Mouse (Mus musculus): ENCODE data around the gene Leng8. TPM values are rescaled to one million over a fixed set of nuclear protein-coding genes. Genes with fewer than 3 reads are reported as not detected.

Leng8 gene
- polyA plus RNA-seq, 1 experiment from 2014 or later = 23.4 TPM

GRCm38 (mm10) chr7:4134911-4135310 lies 1.9 kb upstream of the Leng8 start:
- WGBS (ENCODE audit: insufficient replicate concordance) = 64% methylated on average over 5 of the region's 5 CpGs
- peaks cover 15% of the 10 kb centered on the region for H3K4me1 ChIP-seq (ENCODE audit: control insufficient read depth, low read depth, low read length)
- no peak overlapping the region for H3K9ac ChIP-seq (ENCODE audit: low read depth, low read length)
- no peaks in the 10 kb centered on the region for H3K9me3 ChIP-seq (replicated peaks; ENCODE audit: control insufficient read depth, low read length)
- no peak overlapping the region for H3K27ac ChIP-seq (ENCODE audit: low read length)
- H3K4me3 ChIP-seq (ENCODE audit: low read depth, low read length) = no peak overlapping the region
- ATAC-seq (ENCODE audit: low read depth) = no peak
- no peak overlapping the region for H3K4me2 ChIP-seq (ENCODE audit: low read depth, low read length)
- H3K36me3 ChIP-seq (ENCODE audit: control insufficient read depth, insufficient read depth) = peaks cover 15% of the 10 kb centered on the region
- no peaks in the 10 kb centered on the region for H3K27me3 ChIP-seq (ENCODE audit: control insufficient read depth, insufficient read depth, low read depth, low read length)

GRCm38 (mm10) chr7:4136404-4136770 lies 452 bp upstream of the Leng8 start:
- Histone ChIP-seq H3K36me3 (ENCODE audit: control insufficient read depth, insufficient read depth) (peaks cover 30% of the 10 kb centered on the region), H3K4me1 (ENCODE audit: control insufficient read depth, low read depth, low read length) (peaks cover 15% of the 10 kb centered on the region), H3K27ac (ENCODE audit: low read length) (peak overlapping the region; percentile 96), H3K4me3 (ENCODE audit: low read depth, low read length) (peak overlapping the region; percentile 84), H3K4me2 (ENCODE audit: low read depth, low read length) (peak overlapping the region; percentile 90), H3K9ac (ENCODE audit: low read depth, low read length) (peak overlapping the region; percentile 83), H3K9me3 (replicated peaks; ENCODE audit: control insufficient read depth, low read length) (no peaks in the 10 kb centered on the region), H3K27me3 (ENCODE audit: control insufficient read depth, insufficient read depth, low read depth, low read length) (no peaks in the 10 kb centered on the region)
- peak; percentile 1; the same call in 1 of the 2 replicates for ATAC-seq (ENCODE audit: low read depth)
- 1% methylated on average over 16 of the region's 16 CpGs for WGBS (ENCODE audit: insufficient replicate concordance)

GRCm38 (mm10) chr7:4137746-4138145 lies 907 bp downstream of the Leng8 start:
- Histone ChIP-seq H3K9me3 (replicated peaks; ENCODE audit: control insufficient read depth, low read length) (no peaks in the 10 kb centered on the region), H3K4me1 (ENCODE audit: control insufficient read depth, low read depth, low read length) (peaks cover 15% of the 10 kb centered on the region), H3K4me2 (ENCODE audit: low read depth, low read length) (peak overlapping the region; percentile 89), H3K9ac (ENCODE audit: low read depth, low read length) (peak overlapping the region; percentile 95), H3K27ac (ENCODE audit: low read length) (peak overlapping the region; percentile 96), H3K4me3 (ENCODE audit: low read depth, low read length) (peak overlapping the region; percentile 84), H3K36me3 (ENCODE audit: control insufficient read depth, insufficient read depth) (peaks cover 44% of the 10 kb centered on the region), H3K27me3 (ENCODE audit: control insufficient read depth, insufficient read depth, low read depth, low read length) (no peaks in the 10 kb centered on the region)
- WGBS (ENCODE audit: insufficient replicate concordance) = 40% methylated on average over 3 of the region's 3 CpGs
- ATAC-seq (ENCODE audit: low read depth) = no peak

GRCm38 (mm10) chr7:4138181-4138580 lies 1.3 kb downstream of the Leng8 start:
- H3K36me3 ChIP-seq (ENCODE audit: control insufficient read depth, insufficient read depth) = peaks cover 48% of the 10 kb centered on the region
- no peaks in the 10 kb centered on the region for H3K9me3 ChIP-seq (replicated peaks; ENCODE audit: control insufficient read depth, low read length)
- H3K27me3 ChIP-seq (ENCODE audit: control insufficient read depth, insufficient read depth, low read depth, low read length) = no peaks in the 10 kb centered on the region
- H3K4me2 ChIP-seq (ENCODE audit: low read depth, low read length) = peak overlapping the region; percentile 89
- no peak for ATAC-seq (ENCODE audit: low read depth)
- H3K9ac ChIP-seq (ENCODE audit: low read depth, low read length) = peak overlapping the region; percentile 95; the same call in 1 of the 2 replicates
- H3K4me3 ChIP-seq (ENCODE audit: low read depth, low read length) = peak overlapping the region; percentile 84
- H3K27ac ChIP-seq (ENCODE audit: low read length) = no peak overlapping the region
- WGBS (ENCODE audit: insufficient replicate concordance) = 80% methylated on average over 2 of the region's 2 CpGs
- H3K4me1 ChIP-seq (ENCODE audit: control insufficient read depth, low read depth, low read length) = peaks cover 15% of the 10 kb centered on the region

GRCm38 (mm10) chr7:4138671-4139070 lies 1.8 kb downstream of the Leng8 start:
- H3K9me3 ChIP-seq (replicated peaks; ENCODE audit: control insufficient read depth, low read length) = no peaks in the 10 kb centered on the region
- H3K27me3 ChIP-seq (ENCODE audit: control insufficient read depth, insufficient read depth, low read depth, low read length) = no peaks in the 10 kb centered on the region
- no peak for ATAC-seq (ENCODE audit: low read depth)
- no peak overlapping the region for H3K9ac ChIP-seq (ENCODE audit: low read depth, low read length)
- H3K36me3 ChIP-seq (ENCODE audit: control insufficient read depth, insufficient read depth) = peaks cover 53% of the 10 kb centered on the region
- H3K4me3 ChIP-seq (ENCODE audit: low read depth, low read length) = no peak overlapping the region
- H3K27ac ChIP-seq (ENCODE audit: low read length) = no peak overlapping the region
- H3K4me2 ChIP-seq (ENCODE audit: low read depth, low read length) = no peak overlapping the region
- H3K4me1 ChIP-seq (ENCODE audit: control insufficient read depth, low read depth, low read length) = peaks cover 15% of the 10 kb centered on the region
- WGBS (ENCODE audit: insufficient replicate concordance) = 83% methylated on average over 7 of the region's 7 CpGs

- Histone ChIP-seq H3K9ac (ENCODE audit: low read depth, low read length) (no peak overlapping the region), H3K4me3 (ENCODE audit: low read depth, low read length) (no peak overlapping the region), H3K4me2 (ENCODE audit: low read depth, low read length) (no peak overlapping the region), H3K4me1 (ENCODE audit: control insufficient read depth, low read depth, low read length) (peaks cover 15% of the 10 kb centered on the region), H3K27me3 (ENCODE audit: control insufficient read depth, insufficient read depth, low read depth, low read length) (no peaks in the 10 kb centered on the region), H3K9me3 (replicated peaks; ENCODE audit: control insufficient read depth, low read length) (no peaks in the 10 kb centered on the region), H3K36me3 (ENCODE audit: control insufficient read depth, insufficient read depth) (peaks cover 60% of the 10 kb centered on the region), H3K27ac (ENCODE audit: low read length) (no peak overlapping the region)
- no peak for ATAC-seq (ENCODE audit: low read depth)
- 91% methylated on average over 5 of the region's 5 CpGs for WGBS (ENCODE audit: insufficient replicate concordance)
Observed at GRCm38 (mm10) chr7:4139391-4139790, 2.6 kb downstream of the Leng8 start.

- 84% methylated on average over 6 of the region's 6 CpGs for WGBS (ENCODE audit: insufficient replicate concordance)
- Histone ChIP-seq H3K4me2 (ENCODE audit: low read depth, low read length) (no peak overlapping the region), H3K27ac (ENCODE audit: low read length) (no peak overlapping the region), H3K4me3 (ENCODE audit: low read depth, low read length) (no peak overlapping the region), H3K36me3 (ENCODE audit: control insufficient read depth, insufficient read depth) (peaks cover 84% of the 10 kb centered on the region), H3K9ac (ENCODE audit: low read depth, low read length) (no peak overlapping the region), H3K4me1 (ENCODE audit: control insufficient read depth, low read depth, low read length) (peaks cover 15% of the 10 kb centered on the region), H3K9me3 (replicated peaks; ENCODE audit: control insufficient read depth, low read length) (no peaks in the 10 kb centered on the region), H3K27me3 (ENCODE audit: control insufficient read depth, insufficient read depth, low read depth, low read length) (no peaks in the 10 kb centered on the region)
- ATAC-seq (ENCODE audit: low read depth) = no peak
Observed at GRCm38 (mm10) chr7:4141648-4142325, 4.9 kb downstream of the Leng8 start.

GRCm38 (mm10) chr7:4142796-4143445 lies 6.1 kb downstream of the Leng8 start:
- no peak overlapping the region for H3K4me2 ChIP-seq (ENCODE audit: low read depth, low read length)
- no peak overlapping the region for H3K4me3 ChIP-seq (ENCODE audit: low read depth, low read length)
- H3K4me1 ChIP-seq (ENCODE audit: control insufficient read depth, low read depth, low read length) = peaks cover 19% of the 10 kb centered on the region
- no peak overlapping the region for H3K27ac ChIP-seq (ENCODE audit: low read length)
- 92% methylated on average over 10 of the region's 10 CpGs for WGBS (ENCODE audit: insufficient replicate concordance)
- no peaks in the 10 kb centered on the region for H3K9me3 ChIP-seq (replicated peaks; ENCODE audit: control insufficient read depth, low read length)
- H3K36me3 ChIP-seq (ENCODE audit: control insufficient read depth, insufficient read depth) = peaks cover 92% of the 10 kb centered on the region
- H3K27me3 ChIP-seq (ENCODE audit: control insufficient read depth, insufficient read depth, low read depth, low read length) = no peaks in the 10 kb centered on the region
- ATAC-seq (ENCODE audit: low read depth) = no peak
- no peak overlapping the region for H3K9ac ChIP-seq (ENCODE audit: low read depth, low read length)

GRCm38 (mm10) chr7:4143506-4143905 lies 6.7 kb downstream of the Leng8 start:
- Histone ChIP-seq H3K27me3 (ENCODE audit: control insufficient read depth, insufficient read depth, low read depth, low read length) (no peaks in the 10 kb centered on the region), H3K4me3 (ENCODE audit: low read depth, low read length) (no peak overlapping the region), H3K36me3 (ENCODE audit: control insufficient read depth, insufficient read depth) (peaks cover 91% of the 10 kb centered on the region), H3K27ac (ENCODE audit: low read length) (no peak overlapping the region), H3K4me2 (ENCODE audit: low read depth, low read length) (no peak overlapping the region), H3K4me1 (ENCODE audit: control insufficient read depth, low read depth, low read length) (peaks cover 20% of the 10 kb centered on the region), H3K9me3 (replicated peaks; ENCODE audit: control insufficient read depth, low read length) (no peaks in the 10 kb centered on the region), H3K9ac (ENCODE audit: low read depth, low read length) (no peak overlapping the region)
- ATAC-seq (ENCODE audit: low read depth) = no peak
- WGBS (ENCODE audit: insufficient replicate concordance) = 96% methylated on average over 19 of the region's 19 CpGs

Measured in liver, embryonic 16.5 days (tissue).